Mouse (Mus musculus) intestine, embryonic 16.5 days (tissue): ENCODE data around the gene Ptpn22. TPM values are rescaled to one million over a fixed set of nuclear protein-coding genes. Genes with fewer than 3 reads are reported as not detected.

Experiments
- ATAC-seq: fragments of 200-750 bp; cut with Nextera tagmentation; 2 replicates; pipeline ENCODE4 v1.8.0; 2017; ENCODE audit warnings: moderate TSS enrichment, moderate library complexity
- H3K27ac ChIP-seq: fragments of 300-500 bp; sonication (generic); 2 replicates; pipeline ENCODE4 v1.5.1; 2014; ENCODE audit warnings: mild to moderate bottlenecking, low read length
- H3K27me3 ChIP-seq: fragments of 300-500 bp; sonication (generic); replicated peaks from 2 replicates; pipeline ENCODE4 v1.6.1; 2014; ENCODE audit warnings: low read length, control low read depth, mixed read lengths; ENCODE audit not compliant: control insufficient read depth, insufficient read depth
- H3K36me3 ChIP-seq: fragments of 300-500 bp; sonication (generic); 2 replicates; pipeline ENCODE4 v1.6.1; 2014; ENCODE audit warnings: low read length, control low read depth; ENCODE audit not compliant: control insufficient read depth, insufficient read depth
- H3K4me1 ChIP-seq: fragments of 300-500 bp; sonication (generic); 2 replicates; pipeline ENCODE4 v1.6.1; 2014; ENCODE audit warnings: low read length, control low read depth, mixed read lengths; ENCODE audit not compliant: control insufficient read depth, insufficient read depth
- H3K4me2 ChIP-seq: fragments of 300-500 bp; sonication (generic); 2 replicates; pipeline ENCODE4 v1.6.1; 2014; ENCODE audit warnings: low read depth, low read length, control low read depth
- H3K4me3 ChIP-seq: fragments of 300-500 bp; sonication (generic); 2 replicates; pipeline ENCODE4 v1.5.1; 2014; ENCODE audit warnings: mild to moderate bottlenecking, low read length
- H3K9ac ChIP-seq: fragments of 300-500 bp; sonication (generic); 2 replicates; pipeline ENCODE4 v1.6.1; 2014; ENCODE audit warnings: low read depth, low read length
- H3K9me3 ChIP-seq: fragments of 300-500 bp; sonication (generic); 2 replicates; pipeline ENCODE4 v1.6.1; 2016; ENCODE audit warnings: low read length, control low read depth; ENCODE audit not compliant: control insufficient read depth
- WGBS: fragments of 180-500 bp; shearing (Covaris S2); extraction: QIAGEN DNeasy Blood & Tissue Kit; methylation state at CpG from one replicate; pipeline ENCODE4 v1.1.7; 2014; 5-methylcytosine and 5-hydroxymethylcytosine counted together
- polyA plus RNA-seq: library from polyadenylated mRNA; unstranded; fragments of >200 nt; fragmentation: Nextera tagmentation; extraction: Ambion mirVana; gene quantifications from 2 replicates; pipeline ENCODE4 v1.2.1, GENCODE M21; 2015

The Ptpn22 gene
- polyA plus RNA-seq, 1 experiment from 2014 or later = 2.2 TPM

DNA sequence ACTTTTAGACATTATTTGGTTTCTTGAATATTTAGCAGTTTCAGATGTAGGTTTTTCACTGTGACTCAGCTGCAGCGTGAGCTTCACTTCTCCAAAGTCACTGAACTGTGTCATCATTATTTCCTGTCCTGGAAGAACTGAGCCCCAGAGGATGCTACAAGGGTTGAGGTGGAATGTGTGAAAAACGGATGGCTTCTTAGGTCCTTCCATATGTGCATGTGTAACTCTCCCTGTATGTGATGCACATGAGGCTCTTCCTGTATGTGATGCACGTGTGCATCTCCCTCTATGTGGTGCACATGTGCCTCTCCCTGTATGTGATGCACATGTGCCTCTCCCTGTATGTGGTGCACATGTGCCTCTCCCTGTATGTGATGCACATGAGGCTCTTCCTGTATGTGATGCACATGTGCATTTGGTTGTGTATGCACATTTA, 13.1 kb downstream of the Ptpn22 start:
- Histone ChIP-seq H3K27ac (no peak overlapping the region), H3K27me3 (no peaks in the 10 kb centered on the region), H3K36me3 (no peaks in the 10 kb centered on the region), H3K9me3 (no peaks in the 10 kb centered on the region), H3K4me3 (no peak overlapping the region), H3K9ac (no peak overlapping the region), H3K4me1 (no peaks in the 10 kb centered on the region), H3K4me2 (no peak overlapping the region)
- 61% methylated on average over 3 of the region's 3 CpGs for WGBS
- no peak for ATAC-seq

DNA sequence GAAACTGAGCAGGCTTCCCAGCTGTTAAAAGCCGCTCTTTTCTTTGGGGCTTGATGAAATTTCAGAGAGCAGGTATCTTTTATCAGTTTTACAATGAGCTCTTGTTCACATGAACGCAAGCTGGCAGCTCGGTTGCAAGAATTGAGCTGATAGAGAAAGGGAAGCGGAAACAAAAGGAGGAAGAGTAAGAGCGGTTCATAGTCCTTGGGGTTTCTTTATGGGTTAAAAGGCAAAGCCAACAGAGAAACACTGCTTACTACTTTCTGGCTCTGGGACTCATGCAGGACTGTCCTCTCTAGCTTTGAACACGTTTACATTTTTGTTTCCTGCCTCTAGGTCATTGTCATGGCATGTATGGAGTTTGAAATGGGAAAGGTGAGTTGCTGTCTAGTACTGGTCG, 14.7 kb downstream of the Ptpn22 start:
- Histone ChIP-seq H3K36me3 (no peaks in the 10 kb centered on the region), H3K9ac (no peak overlapping the region), H3K27me3 (no peaks in the 10 kb centered on the region), H3K27ac (no peak overlapping the region), H3K9me3 (no peaks in the 10 kb centered on the region), H3K4me1 (no peaks in the 10 kb centered on the region), H3K4me2 (no peak overlapping the region), H3K4me3 (no peak overlapping the region)
- WGBS = 62% methylated on average over 7 of the region's 7 CpGs
- ATAC-seq = no peak

DNA sequence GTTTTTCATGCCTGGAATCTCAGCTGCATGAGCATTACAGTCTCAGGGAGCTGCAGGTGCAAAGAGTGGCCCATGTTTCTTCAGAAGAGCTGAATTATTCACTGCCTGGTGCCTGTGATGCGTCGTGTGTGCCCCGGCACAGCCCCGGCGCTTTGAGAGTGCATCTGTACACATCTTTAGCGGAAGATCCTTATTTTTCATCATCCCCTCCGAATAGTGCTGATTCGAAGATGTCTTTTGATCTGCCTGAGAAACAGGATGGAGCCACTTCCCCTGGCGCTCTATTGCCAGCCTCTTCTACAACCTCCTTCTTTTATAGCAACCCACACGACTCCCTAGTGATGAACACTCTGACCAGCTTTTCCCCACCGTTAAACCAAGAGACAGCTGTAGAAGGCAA, 26.4 kb downstream of the Ptpn22 start:
- Histone ChIP-seq H3K4me2 (no peak overlapping the region), H3K27ac (no peak overlapping the region), H3K4me3 (no peak overlapping the region), H3K27me3 (no peaks in the 10 kb centered on the region), H3K36me3 (no peaks in the 10 kb centered on the region), H3K4me1 (no peaks in the 10 kb centered on the region), H3K9ac (no peak overlapping the region), H3K9me3 (no peaks in the 10 kb centered on the region)
- no peak for ATAC-seq
- 71% methylated on average over 11 of the region's 11 CpGs for WGBS

DNA sequence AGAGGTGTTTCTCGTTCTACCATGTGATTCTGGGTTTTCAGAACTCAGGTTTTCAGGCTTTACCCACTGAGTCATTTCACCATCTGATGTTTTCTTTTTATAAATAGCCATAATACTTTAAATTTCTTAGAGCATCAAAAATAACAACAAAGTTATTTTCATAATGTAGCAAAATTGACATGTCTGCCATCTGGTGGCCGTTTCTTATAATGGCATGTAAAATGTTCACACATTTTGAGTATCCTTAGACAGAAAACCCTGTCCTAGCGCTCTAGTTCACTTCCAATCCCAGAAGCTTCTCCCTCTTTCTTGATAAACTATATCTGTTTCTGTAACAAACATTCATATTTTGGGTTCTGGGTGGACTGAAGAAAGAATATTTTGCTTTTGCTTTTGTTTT, 28.0 kb downstream of the Ptpn22 start:
- H3K27me3 ChIP-seq = no peaks in the 10 kb centered on the region
- ATAC-seq = no peak
- H3K4me3 ChIP-seq = no peak overlapping the region
- H3K27ac ChIP-seq = no peak overlapping the region
- no peaks in the 10 kb centered on the region for H3K9me3 ChIP-seq
- no peaks in the 10 kb centered on the region for H3K4me1 ChIP-seq
- no peak overlapping the region for H3K4me2 ChIP-seq
- H3K36me3 ChIP-seq = no peaks in the 10 kb centered on the region
- 24% methylated on average over 3 of the region's 3 CpGs for WGBS
- H3K9ac ChIP-seq = no peak overlapping the region

DNA sequence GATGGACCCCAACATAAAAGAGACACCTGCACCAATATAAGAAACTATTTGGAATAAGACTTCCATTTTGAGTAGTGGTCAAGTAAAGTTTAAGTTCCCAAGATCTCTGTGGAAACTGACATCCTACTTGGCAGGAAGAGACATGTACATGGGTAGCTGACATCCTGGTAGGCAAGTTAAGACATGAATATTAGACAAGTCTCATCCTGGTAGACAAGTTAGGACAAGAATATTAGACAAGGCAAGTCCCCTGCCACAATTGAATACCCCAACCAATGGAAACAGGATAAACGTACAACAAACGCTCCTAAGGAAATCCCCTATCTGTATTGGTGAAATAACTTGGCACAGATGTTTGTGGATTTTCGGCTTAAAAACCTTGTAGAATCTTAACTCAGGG, 33.8 kb downstream of the Ptpn22 start:
- Histone ChIP-seq H3K9me3 (no peaks in the 10 kb centered on the region), H3K4me2 (no peak overlapping the region), H3K9ac (no peak overlapping the region), H3K27ac (no peak overlapping the region), H3K4me3 (no peak overlapping the region), H3K4me1 (no peaks in the 10 kb centered on the region), H3K27me3 (no peaks in the 10 kb centered on the region), H3K36me3 (no peaks in the 10 kb centered on the region)
- WGBS = 83% methylated on average over 3 of the region's 3 CpGs
- ATAC-seq = no peak

DNA sequence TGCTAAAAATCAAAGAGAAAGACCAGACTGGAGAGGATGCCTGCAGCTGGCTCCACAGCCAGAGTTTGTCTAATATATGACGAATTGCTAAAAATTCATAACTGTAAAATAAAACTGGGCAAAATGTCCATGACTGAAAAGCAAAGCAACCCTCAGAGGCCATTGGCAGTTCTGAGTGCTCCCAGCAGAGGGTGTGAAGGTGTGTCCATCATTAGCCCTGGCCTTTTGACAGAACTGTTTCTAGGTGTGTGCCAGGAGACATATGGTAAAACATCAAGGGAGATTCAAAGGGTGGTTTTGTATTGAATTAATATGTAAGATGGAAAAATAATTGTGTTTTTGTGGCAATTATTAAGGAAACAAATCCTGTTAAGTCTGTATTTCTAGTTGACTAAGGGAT, 45.1 kb downstream of the Ptpn22 start:
- no peak for ATAC-seq
- Histone ChIP-seq H3K4me3 (no peak overlapping the region), H3K27me3 (no peaks in the 10 kb centered on the region), H3K9ac (no peak overlapping the region), H3K4me1 (no peaks in the 10 kb centered on the region), H3K27ac (no peak overlapping the region), H3K9me3 (no peaks in the 10 kb centered on the region), H3K4me2 (no peak overlapping the region), H3K36me3 (no peaks in the 10 kb centered on the region)
- 89% methylated on average over 1 of the region's 1 CpGs for WGBS

DNA sequence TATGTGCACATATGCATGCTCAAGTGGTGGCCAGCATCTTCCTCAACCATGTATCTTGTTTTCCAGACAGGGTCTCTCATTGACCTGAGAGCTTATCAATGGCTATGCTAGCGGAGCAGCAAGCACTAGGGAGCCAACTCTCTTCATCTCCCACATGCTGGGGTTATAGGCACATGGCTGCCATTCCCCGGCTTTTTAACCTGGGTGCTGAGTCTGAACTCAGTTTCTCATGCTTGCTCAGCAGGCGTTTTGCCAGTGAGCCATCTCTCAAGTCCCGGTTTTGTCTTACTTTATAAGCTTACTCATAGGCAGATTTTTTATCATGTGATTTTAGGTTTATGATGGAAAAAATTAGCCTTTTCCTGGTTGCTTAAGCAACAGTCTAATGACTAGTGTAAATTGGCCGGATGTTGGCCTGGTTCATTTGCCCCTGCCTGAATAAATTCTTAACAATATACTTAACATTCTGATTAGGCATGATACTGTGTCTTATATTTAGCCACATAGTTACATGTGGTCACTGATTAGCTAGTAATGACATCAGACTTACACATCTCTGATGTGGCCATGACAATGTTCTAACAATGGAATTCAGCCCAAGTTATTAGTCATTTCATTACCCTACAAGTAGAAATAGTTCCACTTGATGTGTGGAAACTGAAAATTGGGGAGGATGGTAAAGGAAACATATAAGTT, 47.9 kb downstream of the Ptpn22 start:
- Histone ChIP-seq H3K27ac (no peak overlapping the region), H3K4me1 (no peaks in the 10 kb centered on the region), H3K36me3 (no peaks in the 10 kb centered on the region), H3K9me3 (no peaks in the 10 kb centered on the region), H3K4me3 (no peak overlapping the region), H3K27me3 (no peaks in the 10 kb centered on the region), H3K4me2 (no peak overlapping the region), H3K9ac (no peak overlapping the region)
- ATAC-seq = no peak
- whole genome bisulfite sequencing = 87% methylated on average over 5 of the region's 5 CpGs

DNA sequence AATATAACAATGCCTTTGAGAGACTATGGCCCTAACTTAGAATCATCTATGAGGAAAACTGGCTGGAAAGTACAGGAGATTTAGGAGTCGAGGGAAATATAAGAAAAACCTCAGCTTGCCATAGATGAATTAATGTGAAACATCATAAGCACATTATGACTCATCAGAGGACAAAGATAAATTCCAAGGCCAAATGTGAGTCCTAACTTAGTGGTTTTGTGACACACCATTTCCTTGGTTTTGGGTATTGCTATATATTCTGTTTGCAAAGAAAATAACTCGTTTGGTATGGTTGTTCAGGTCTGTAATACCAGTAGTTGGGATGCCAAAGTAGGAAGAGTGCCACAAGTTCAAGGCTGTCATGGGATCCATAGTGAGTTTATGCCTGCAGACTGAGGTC, 49.2 kb downstream of the Ptpn22 start:
- Histone ChIP-seq H3K9ac (no peak overlapping the region), H3K27me3 (no peaks in the 10 kb centered on the region), H3K9me3 (no peaks in the 10 kb centered on the region), H3K27ac (no peak overlapping the region), H3K4me3 (no peak overlapping the region), H3K36me3 (no peaks in the 10 kb centered on the region), H3K4me2 (no peak overlapping the region), H3K4me1 (no peaks in the 10 kb centered on the region)
- WGBS = 65% methylated on average over 2 of the region's 2 CpGs
- no peak for ATAC-seq

DNA sequence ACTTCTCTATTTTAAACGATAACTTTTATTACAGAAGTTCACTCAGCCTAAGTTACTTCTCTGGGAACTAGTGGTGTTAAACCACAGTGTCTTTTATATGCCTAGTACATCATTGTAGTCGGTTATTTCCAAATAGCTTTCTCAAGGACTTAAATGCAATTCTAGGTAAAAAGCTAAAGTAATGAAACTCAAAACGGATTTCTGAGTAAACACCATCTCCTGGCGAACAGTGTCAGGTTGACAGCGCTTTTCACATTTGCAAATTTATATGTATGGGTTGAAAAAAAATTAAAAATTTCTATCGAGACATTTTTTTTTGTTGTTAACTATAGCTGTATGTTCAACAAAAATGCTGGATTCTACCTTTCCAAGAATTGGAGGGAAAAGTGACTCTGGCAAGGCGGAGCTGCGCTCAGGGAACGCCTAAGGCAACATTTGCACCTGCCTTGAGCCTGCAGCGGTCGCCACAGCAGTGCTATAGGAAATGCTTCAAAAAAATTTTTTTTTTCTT, 53.9 kb downstream of the Ptpn22 start:
- no peaks in the 10 kb centered on the region for H3K36me3 ChIP-seq
- H3K4me2 ChIP-seq = peak overlapping the region; percentile 61
- 5% methylated on average over 11 of the region's 11 CpGs for WGBS
- no peaks in the 10 kb centered on the region for H3K9me3 ChIP-seq
- H3K9ac ChIP-seq = peak overlapping the region; percentile 69
- ATAC-seq = peak; percentile 43
- no peaks in the 10 kb centered on the region for H3K27me3 ChIP-seq
- H3K4me1 ChIP-seq = peaks cover 10% of the 10 kb centered on the region; the same call in 1 of the 2 replicates
- peak overlapping the region; percentile 100 for H3K4me3 ChIP-seq
- H3K27ac ChIP-seq = peak overlapping the region; percentile 90
